Mouse (Mus musculus) heart, embryonic 12.5 days (tissue): ENCODE measurements around the gene Cuzd1. TPM values are rescaled to one million over a fixed set of nuclear protein-coding genes. Genes with fewer than 3 reads are reported as not detected.

Experiments used
- ATAC-seq: fragments of 200-750 bp; cut with Nextera tagmentation; 2 replicates; pipeline ENCODE4 v1.8.0; 2017; ENCODE audit warnings: moderate TSS enrichment, moderate library complexity; ENCODE audit not compliant: insufficient number of reproducible peaks, low FRiP score
- H3K27ac ChIP-seq: fragments of 300-500 bp; sonication (generic); 2 replicates; pipeline ENCODE4 v1.5.1; 2016; ENCODE audit warnings: mild to moderate bottlenecking, moderate library complexity; ENCODE audit not compliant: poor library complexity, severe bottlenecking
- H3K27me3 ChIP-seq: fragments of 300-500 bp; sonication (generic); replicated peaks from 2 replicates; pipeline ENCODE4 v1.6.1; 2016; ENCODE audit warnings: mild to moderate bottlenecking, moderate library complexity
- H3K36me3 ChIP-seq: fragments of 300-500 bp; sonication (generic); 2 replicates; pipeline ENCODE4 v1.6.1; 2016; ENCODE audit warnings: mild to moderate bottlenecking, moderate library complexity
- H3K4me1 ChIP-seq: fragments of 300-500 bp; sonication (generic); replicated peaks from 2 replicates; pipeline ENCODE4 v1.6.1; 2016; ENCODE audit warnings: mild to moderate bottlenecking
- H3K4me2 ChIP-seq: fragments of 300-500 bp; sonication (generic); 2 replicates; pipeline ENCODE4 v1.6.1; 2016; ENCODE audit warnings: mild to moderate bottlenecking, moderate library complexity
- H3K4me3 ChIP-seq: fragments of 300-500 bp; sonication (generic); 2 replicates; pipeline ENCODE4 v1.5.1; 2016; ENCODE audit warnings: mild to moderate bottlenecking
- H3K9ac ChIP-seq: fragments of 300-500 bp; sonication (generic); 2 replicates; pipeline ENCODE4 v1.6.1; 2016; ENCODE audit warnings: mild to moderate bottlenecking, moderate library complexity
- H3K9me3 ChIP-seq: fragments of 300-500 bp; sonication (generic); replicated peaks from 2 replicates; pipeline ENCODE4 v1.6.1; 2016; ENCODE audit warnings: mild to moderate bottlenecking, moderate library complexity
- WGBS: fragments of 180-500 bp; shearing (Covaris S2); methylation state at CpG from one replicate; pipeline ENCODE4 v1.1.7; 2016; 5-methylcytosine and 5-hydroxymethylcytosine counted together
- polyA plus RNA-seq: library from polyadenylated mRNA; unstranded; fragments of >200 nt; fragmentation: Nextera tagmentation; extraction: Ambion mirVana; gene quantifications from 2 replicates; pipeline ENCODE4 v1.2.1, GENCODE M21; 2016

Gene Cuzd1
- polyA plus RNA-seq, 1 experiment from 2014 or later = 0.91 TPM

- no peak overlapping the region for H3K4me3 ChIP-seq
- H3K9me3 ChIP-seq = no peaks in the 10 kb centered on the region
- H3K9ac ChIP-seq = no peak overlapping the region
- H3K27me3 ChIP-seq = no peaks in the 10 kb centered on the region
- WGBS = 49% methylated on average over 2 of the region's 2 CpGs
- H3K36me3 ChIP-seq = no peaks in the 10 kb centered on the region
- 0 out of 2 replicates have a peak, but pooled peaks cover 4% of the 10 kb centered on the region for H3K4me1 ChIP-seq
- ATAC-seq = no peak
- H3K4me2 ChIP-seq = no peak overlapping the region
- H3K27ac ChIP-seq = no peak overlapping the region
These were observed 9.6 kb upstream of the Cuzd1 start for GRCm38 (mm10) chr7:131331688-131332087.

- WGBS = 87% methylated on average over 5 of the region's 5 CpGs
- Histone ChIP-seq H3K36me3 (no peaks in the 10 kb centered on the region), H3K4me2 (no peak within 1 kb of the TSS), H3K4me3 (no peak within 1 kb of the TSS), H3K27ac (no peak within 1 kb of the TSS), H3K27me3 (no peaks in the 10 kb centered on the region), H3K9ac (no peak within 1 kb of the TSS), H3K9me3 (no peaks in the 10 kb centered on the region), H3K4me1 (0 out of 2 replicates have a peak, but pooled peaks cover 4% of the 10 kb centered on the region)
- ATAC-seq = no peak
These were observed 7.3 kb upstream of the Cuzd1 start, which contains the start of gene Fam24b for GRCm38 (mm10) chr7:131329416-131329815. Gene Fam24b, minus strand, starts transcription at chr7:131329516.

GRCm38 (mm10) chr7:131327054-131327453 is 5.0 kb upstream of the Cuzd1 start:
- Histone ChIP-seq H3K9me3 (no peaks in the 10 kb centered on the region), H3K27ac (no peak overlapping the region), H3K27me3 (no peaks in the 10 kb centered on the region), H3K4me3 (no peak overlapping the region), H3K9ac (no peak overlapping the region), H3K4me1 (0 out of 2 replicates have a peak, but pooled peaks cover 4% of the 10 kb centered on the region), H3K4me2 (no peak overlapping the region), H3K36me3 (no peaks in the 10 kb centered on the region)
- no peak for ATAC-seq
- 79% methylated on average over 5 of the region's 5 CpGs for whole genome bisulfite sequencing

GRCm38 (mm10) chr7:131318340-131318739 is 3.8 kb downstream of the Cuzd1 start:
- Histone ChIP-seq H3K4me3 (no peak overlapping the region), H3K4me2 (no peak overlapping the region), H3K9me3 (no peaks in the 10 kb centered on the region), H3K9ac (no peak overlapping the region), H3K4me1 (peaks cover 12% of the 10 kb centered on the region), H3K27me3 (no peaks in the 10 kb centered on the region), H3K27ac (no peak overlapping the region), H3K36me3 (no peaks in the 10 kb centered on the region)
- WGBS = 43% methylated on average over 5 of the region's 7 CpGs
- ATAC-seq = no peak

- no peak for ATAC-seq
- H3K9me3 ChIP-seq = no peaks in the 10 kb centered on the region
- no peak overlapping the region for H3K27ac ChIP-seq
- H3K4me3 ChIP-seq = no peak overlapping the region
- no peaks in the 10 kb centered on the region for H3K36me3 ChIP-seq
- no peak overlapping the region for H3K9ac ChIP-seq
- WGBS = 49% methylated on average over 12 of the region's 12 CpGs
- no peaks in the 10 kb centered on the region for H3K27me3 ChIP-seq
- H3K4me2 ChIP-seq = no peak overlapping the region
- peaks cover 12% of the 10 kb centered on the region for H3K4me1 ChIP-seq
These were observed 4.5 kb downstream of the Cuzd1 start for GRCm38 (mm10) chr7:131317587-131317986.

- Histone ChIP-seq H3K4me3 (no peak overlapping the region), H3K9ac (no peak overlapping the region), H3K27me3 (no peaks in the 10 kb centered on the region), H3K4me2 (no peak overlapping the region), H3K27ac (no peak overlapping the region), H3K36me3 (no peaks in the 10 kb centered on the region), H3K4me1 (peaks cover 12% of the 10 kb centered on the region), H3K9me3 (no peaks in the 10 kb centered on the region)
- ATAC-seq = no peak
- WGBS = 74% methylated on average over 7 of the region's 7 CpGs
These were observed 7.6 kb downstream of the Cuzd1 start for GRCm38 (mm10) chr7:131314493-131314892.

GRCm38 (mm10) chr7:131306733-131307132 is 15.4 kb downstream of the Cuzd1 start:
- 73% methylated on average over 5 of the region's 5 CpGs for WGBS
- Histone ChIP-seq H3K4me3 (no peak overlapping the region), H3K36me3 (no peaks in the 10 kb centered on the region), H3K4me1 (no peaks in the 10 kb centered on the region), H3K27me3 (no peaks in the 10 kb centered on the region), H3K9ac (no peak overlapping the region), H3K9me3 (no peaks in the 10 kb centered on the region), H3K4me2 (no peak overlapping the region), H3K27ac (no peak overlapping the region)
- ATAC-seq = no peak

- no peaks in the 10 kb centered on the region for H3K27me3 ChIP-seq
- no peak overlapping the region for H3K4me2 ChIP-seq
- no peak overlapping the region for H3K27ac ChIP-seq
- no peak overlapping the region for H3K9ac ChIP-seq
- no peaks in the 10 kb centered on the region for H3K4me1 ChIP-seq
- ATAC-seq = no peak
- no peak overlapping the region for H3K4me3 ChIP-seq
- no peaks in the 10 kb centered on the region for H3K36me3 ChIP-seq
- no peaks in the 10 kb centered on the region for H3K9me3 ChIP-seq
- 73% methylated on average over 8 of the region's 8 CpGs for WGBS
These were observed 18.8 kb downstream of the Cuzd1 start for GRCm38 (mm10) chr7:131303340-131303739.

GRCm38 (mm10) chr7:131297151-131297550 is 24.9 kb downstream of the Cuzd1 start:
- WGBS = 70% methylated on average over 8 of the region's 8 CpGs
- Histone ChIP-seq H3K27me3 (no peaks in the 10 kb centered on the region), H3K27ac (no peak overlapping the region), H3K4me2 (no peak overlapping the region), H3K9ac (no peak overlapping the region), H3K4me1 (no peaks in the 10 kb centered on the region), H3K9me3 (no peaks in the 10 kb centered on the region), H3K4me3 (no peak overlapping the region), H3K36me3 (no peaks in the 10 kb centered on the region)
- no peak for ATAC-seq

- no peak for ATAC-seq
- 67% methylated on average over 4 of the region's 4 CpGs for WGBS
These were observed 56.2 kb downstream of the Cuzd1 start for GRCm38 (mm10) chr7:131265851-131266250.

GRCm38 (mm10) chr7:131264251-131264650 is 57.8 kb downstream of the Cuzd1 start:
- Histone ChIP-seq H3K9me3 (no peaks in the 10 kb centered on the region), H3K9ac (no peak overlapping the region), H3K4me3 (no peak overlapping the region), H3K27ac (no peak overlapping the region), H3K36me3 (no peaks in the 10 kb centered on the region), H3K27me3 (no peaks in the 10 kb centered on the region), H3K4me2 (no peak overlapping the region), H3K4me1 (no peaks in the 10 kb centered on the region)
- ATAC-seq = no peak
- 70% methylated on average over 4 of the region's 4 CpGs for WGBS

More at GRCm38 (mm10) chr7:131265851-131266250, 56.2 kb downstream of the Cuzd1 start:
- no peak overlapping the region for H3K4me2 ChIP-seq
- H3K27ac ChIP-seq = no peak overlapping the region
- H3K9me3 ChIP-seq = no peaks in the 10 kb centered on the region
- H3K4me3 ChIP-seq = no peak overlapping the region
- no peaks in the 10 kb centered on the region for H3K36me3 ChIP-seq
- no peaks in the 10 kb centered on the region for H3K4me1 ChIP-seq
- H3K27me3 ChIP-seq = no peaks in the 10 kb centered on the region
- no peak overlapping the region for H3K9ac ChIP-seq

- ATAC-seq = no peak
- Histone ChIP-seq H3K4me1 (no peaks in the 10 kb centered on the region), H3K9ac (no peak overlapping the region), H3K27me3 (no peaks in the 10 kb centered on the region), H3K4me2 (no peak overlapping the region), H3K4me3 (no peak overlapping the region), H3K27ac (no peak overlapping the region), H3K36me3 (no peaks in the 10 kb centered on the region), H3K9me3 (no peaks in the 10 kb centered on the region)
- WGBS = 68% methylated on average over 6 of the region's 6 CpGs
These were observed 61.1 kb downstream of the Cuzd1 start for GRCm38 (mm10) chr7:131260946-131261345.
